Mouse (Mus musculus): ENCODE results near the gene Cib4. TPM values are rescaled to one million over a fixed set of nuclear protein-coding genes. Genes with fewer than 3 reads are reported as not detected.

The Cib4 gene
- polyA plus RNA-seq, 1 experiment from 2014 or later = not detected

- Histone ChIP-seq H3K4me3 (ENCODE audit: low read depth, low read length) (no peak overlapping the region), H3K27me3 (ENCODE audit: control insufficient read depth, insufficient read depth, low read length) (no peaks in the 10 kb centered on the region), H3K4me2 (ENCODE audit: low read depth, low read length, severe bottlenecking) (no peak overlapping the region), H3K27ac (ENCODE audit: low read depth, low read length) (no peak overlapping the region), H3K36me3 (ENCODE audit: control insufficient read depth, insufficient read depth, low read length) (no peaks in the 10 kb centered on the region), H3K9ac (ENCODE audit: low read length) (no peak overlapping the region), H3K9me3 (ENCODE audit: control insufficient read depth, low read length) (no peaks in the 10 kb centered on the region), H3K4me1 (replicated peaks; ENCODE audit: control insufficient read depth, insufficient read depth, low read length) (peaks cover 2% of the 10 kb centered on the region; the same call in 1 of the 2 replicates)
- WGBS = 40% methylated on average over 4 of the region's 4 CpGs
- no peak for DNase-seq (ENCODE audit: low spot score)
- ATAC-seq (replicated peaks; ENCODE audit: low FRiP score) = no peak
Observed at GRCm38 (mm10) chr5:30528906-30529305, 16.7 kb downstream of the Cib4 start.

- no peak overlapping the region for H3K27ac ChIP-seq (ENCODE audit: low read depth, low read length)
- H3K4me3 ChIP-seq (ENCODE audit: low read depth, low read length) = no peak overlapping the region
- WGBS = 84% methylated on average over 5 of the region's 5 CpGs
Observed at GRCm38 (mm10) chr5:30527129-30527528, 18.5 kb downstream of the Cib4 start.

GRCm38 (mm10) chr5:30525920-30526836 is 19.5 kb downstream of the Cib4 start:
- DNase-seq (ENCODE audit: low spot score) (no peak), ATAC-seq (replicated peaks; ENCODE audit: low FRiP score) (no peak)
- 34% methylated on average over 12 of the region's 12 CpGs for WGBS
- no peaks in the 10 kb centered on the region for H3K27me3 ChIP-seq (ENCODE audit: control insufficient read depth, insufficient read depth, low read length)
- no peaks in the 10 kb centered on the region for H3K9me3 ChIP-seq (ENCODE audit: control insufficient read depth, low read length)
- no peak overlapping the region for H3K4me2 ChIP-seq (ENCODE audit: low read depth, low read length, severe bottlenecking)
- H3K9ac ChIP-seq (ENCODE audit: low read length) = no peak overlapping the region
- H3K4me1 ChIP-seq (replicated peaks; ENCODE audit: control insufficient read depth, insufficient read depth, low read length) = peaks cover 2% of the 10 kb centered on the region; the same call in 1 of the 2 replicates
- no peak overlapping the region for H3K4me3 ChIP-seq (ENCODE audit: low read depth, low read length)
- no peak overlapping the region for H3K27ac ChIP-seq (ENCODE audit: low read depth, low read length)
- no peaks in the 10 kb centered on the region for H3K36me3 ChIP-seq (ENCODE audit: control insufficient read depth, insufficient read depth, low read length)

More at GRCm38 (mm10) chr5:30527129-30527528, 18.5 kb downstream of the Cib4 start:
- peaks cover 2% of the 10 kb centered on the region; the same call in 1 of the 2 replicates for H3K4me1 ChIP-seq (replicated peaks; ENCODE audit: control insufficient read depth, insufficient read depth, low read length)
- DNase-seq (ENCODE audit: low spot score) = no peak
- no peak overlapping the region for H3K9ac ChIP-seq (ENCODE audit: low read length)
- no peak for ATAC-seq (replicated peaks; ENCODE audit: low FRiP score)
- no peaks in the 10 kb centered on the region for H3K36me3 ChIP-seq (ENCODE audit: control insufficient read depth, insufficient read depth, low read length)
- H3K27me3 ChIP-seq (ENCODE audit: control insufficient read depth, insufficient read depth, low read length) = no peaks in the 10 kb centered on the region
- H3K9me3 ChIP-seq (ENCODE audit: control insufficient read depth, low read length) = no peaks in the 10 kb centered on the region
- H3K4me2 ChIP-seq (ENCODE audit: low read depth, low read length, severe bottlenecking) = no peak overlapping the region

- Histone ChIP-seq H3K4me1 (replicated peaks; ENCODE audit: control insufficient read depth, insufficient read depth, low read length) (peaks cover 2% of the 10 kb centered on the region; the same call in 1 of the 2 replicates), H3K4me3 (ENCODE audit: low read depth, low read length) (no peak overlapping the region), H3K9me3 (ENCODE audit: control insufficient read depth, low read length) (no peaks in the 10 kb centered on the region), H3K27ac (ENCODE audit: low read depth, low read length) (no peak overlapping the region), H3K36me3 (ENCODE audit: control insufficient read depth, insufficient read depth, low read length) (no peaks in the 10 kb centered on the region), H3K4me2 (ENCODE audit: low read depth, low read length, severe bottlenecking) (no peak overlapping the region), H3K9ac (ENCODE audit: low read length) (no peak overlapping the region), H3K27me3 (ENCODE audit: control insufficient read depth, insufficient read depth, low read length) (no peaks in the 10 kb centered on the region)
- DNase-seq (ENCODE audit: low spot score) (no peak), ATAC-seq (replicated peaks; ENCODE audit: low FRiP score) (no peak)
- 39% methylated on average over 3 of the region's 3 CpGs for WGBS
Observed at GRCm38 (mm10) chr5:30524213-30524612, 21.4 kb downstream of the Cib4 start.

GRCm38 (mm10) chr5:30523131-30523530 is 22.5 kb downstream of the Cib4 start:
- no peak overlapping the region for H3K4me3 ChIP-seq (ENCODE audit: low read depth, low read length)
- no peak overlapping the region for H3K9ac ChIP-seq (ENCODE audit: low read length)
- H3K4me1 ChIP-seq (replicated peaks; ENCODE audit: control insufficient read depth, insufficient read depth, low read length) = peaks cover 2% of the 10 kb centered on the region; the same call in 1 of the 2 replicates
- H3K27ac ChIP-seq (ENCODE audit: low read depth, low read length) = no peak overlapping the region
- ATAC-seq (replicated peaks; ENCODE audit: low FRiP score) (no peak), DNase-seq (ENCODE audit: low spot score) (no peak)
- H3K9me3 ChIP-seq (ENCODE audit: control insufficient read depth, low read length) = no peaks in the 10 kb centered on the region
- H3K36me3 ChIP-seq (ENCODE audit: control insufficient read depth, insufficient read depth, low read length) = no peaks in the 10 kb centered on the region
- no peak overlapping the region for H3K4me2 ChIP-seq (ENCODE audit: low read depth, low read length, severe bottlenecking)
- no peaks in the 10 kb centered on the region for H3K27me3 ChIP-seq (ENCODE audit: control insufficient read depth, insufficient read depth, low read length)
- 80% methylated on average over 3 of the region's 3 CpGs for WGBS

- H3K9me3 ChIP-seq (ENCODE audit: control insufficient read depth, low read length) = no peaks in the 10 kb centered on the region
- no peaks in the 10 kb centered on the region for H3K36me3 ChIP-seq (ENCODE audit: control insufficient read depth, insufficient read depth, low read length)
- DNase-seq (ENCODE audit: low spot score) (no peak), ATAC-seq (replicated peaks; ENCODE audit: low FRiP score) (no peak)
- H3K4me1 ChIP-seq (replicated peaks; ENCODE audit: control insufficient read depth, insufficient read depth, low read length) = peaks cover 2% of the 10 kb centered on the region; the same call in 1 of the 2 replicates
- no peak overlapping the region for H3K9ac ChIP-seq (ENCODE audit: low read length)
- H3K27me3 ChIP-seq (ENCODE audit: control insufficient read depth, insufficient read depth, low read length) = no peaks in the 10 kb centered on the region
- H3K27ac ChIP-seq (ENCODE audit: low read depth, low read length) = no peak overlapping the region
- WGBS = 71% methylated on average over 8 of the region's 8 CpGs
- H3K4me2 ChIP-seq (ENCODE audit: low read depth, low read length, severe bottlenecking) = no peak overlapping the region
- no peak overlapping the region for H3K4me3 ChIP-seq (ENCODE audit: low read depth, low read length)
Observed at GRCm38 (mm10) chr5:30522406-30522805, 23.2 kb downstream of the Cib4 start.

GRCm38 (mm10) chr5:30520214-30520732 is 25.4 kb downstream of the Cib4 start:
- no peak overlapping the region for H3K4me3 ChIP-seq (ENCODE audit: low read depth, low read length)
- ATAC-seq (replicated peaks; ENCODE audit: low FRiP score) = no peak
- DNase-seq (ENCODE audit: low spot score) = no peak
- H3K27me3 ChIP-seq (ENCODE audit: control insufficient read depth, insufficient read depth, low read length) = no peaks in the 10 kb centered on the region
- H3K9ac ChIP-seq (ENCODE audit: low read length) = no peak overlapping the region
- H3K36me3 ChIP-seq (ENCODE audit: control insufficient read depth, insufficient read depth, low read length) = no peaks in the 10 kb centered on the region
- WGBS = 91% methylated on average over 10 of the region's 10 CpGs
- no peaks in the 10 kb centered on the region for H3K9me3 ChIP-seq (ENCODE audit: control insufficient read depth, low read length)
- no peaks in the 10 kb centered on the region; the same call in 1 of the 2 replicates for H3K4me1 ChIP-seq (replicated peaks; ENCODE audit: control insufficient read depth, insufficient read depth, low read length)
- H3K27ac ChIP-seq (ENCODE audit: low read depth, low read length) = no peak overlapping the region
- H3K4me2 ChIP-seq (ENCODE audit: low read depth, low read length, severe bottlenecking) = no peak overlapping the region

GRCm38 (mm10) chr5:30519494-30519893 is 26.1 kb downstream of the Cib4 start:
- DNase-seq (ENCODE audit: low spot score) = no peak
- no peak overlapping the region for H3K4me3 ChIP-seq (ENCODE audit: low read depth, low read length)
- 45% methylated on average over 7 of the region's 7 CpGs for WGBS
- H3K36me3 ChIP-seq (ENCODE audit: control insufficient read depth, insufficient read depth, low read length) = no peaks in the 10 kb centered on the region
- H3K4me1 ChIP-seq (replicated peaks; ENCODE audit: control insufficient read depth, insufficient read depth, low read length) = no peaks in the 10 kb centered on the region; the same call in 1 of the 2 replicates
- no peaks in the 10 kb centered on the region for H3K9me3 ChIP-seq (ENCODE audit: control insufficient read depth, low read length)
- H3K9ac ChIP-seq (ENCODE audit: low read length) = no peak overlapping the region
- no peak overlapping the region for H3K4me2 ChIP-seq (ENCODE audit: low read depth, low read length, severe bottlenecking)
- no peak overlapping the region for H3K27ac ChIP-seq (ENCODE audit: low read depth, low read length)
- no peaks in the 10 kb centered on the region for H3K27me3 ChIP-seq (ENCODE audit: control insufficient read depth, insufficient read depth, low read length)
- ATAC-seq (replicated peaks; ENCODE audit: low FRiP score) = no peak

Data from forebrain, embryonic 11.5 days (tissue).